Mouse (Mus musculus): ENCODE data around the gene Mcm7.

The Mcm7 gene

DNA sequence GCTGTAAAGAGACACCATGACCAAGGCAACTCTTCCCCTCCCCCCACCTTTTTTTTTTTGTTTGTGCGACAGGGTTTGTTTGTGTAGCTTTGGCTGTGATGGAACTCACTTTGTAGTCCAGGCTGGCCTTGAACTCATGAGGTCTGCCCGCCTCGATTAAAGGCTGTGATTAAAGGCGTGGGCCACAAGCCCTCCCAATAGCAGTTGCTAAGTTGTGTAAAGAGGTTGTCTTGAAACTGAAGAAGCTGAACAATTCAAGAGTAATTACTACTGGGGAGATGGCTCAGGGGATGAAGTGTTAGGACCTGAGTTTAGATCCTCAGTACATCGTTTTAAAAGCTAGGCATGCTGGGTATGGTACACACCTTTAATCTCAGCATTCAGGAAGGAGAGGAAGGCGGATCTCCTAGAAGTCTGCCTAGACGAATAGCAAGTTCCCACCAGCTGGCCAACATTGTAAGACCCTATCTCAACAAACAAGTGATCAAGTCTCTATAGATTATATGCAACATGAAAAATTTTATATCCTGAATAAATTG is 11.9 kb downstream of the Mcm7 start:
- no peak for ATAC-seq (ENCODE audit: insufficient number of reproducible peaks, low FRiP score, low TSS enrichment)

DNA sequence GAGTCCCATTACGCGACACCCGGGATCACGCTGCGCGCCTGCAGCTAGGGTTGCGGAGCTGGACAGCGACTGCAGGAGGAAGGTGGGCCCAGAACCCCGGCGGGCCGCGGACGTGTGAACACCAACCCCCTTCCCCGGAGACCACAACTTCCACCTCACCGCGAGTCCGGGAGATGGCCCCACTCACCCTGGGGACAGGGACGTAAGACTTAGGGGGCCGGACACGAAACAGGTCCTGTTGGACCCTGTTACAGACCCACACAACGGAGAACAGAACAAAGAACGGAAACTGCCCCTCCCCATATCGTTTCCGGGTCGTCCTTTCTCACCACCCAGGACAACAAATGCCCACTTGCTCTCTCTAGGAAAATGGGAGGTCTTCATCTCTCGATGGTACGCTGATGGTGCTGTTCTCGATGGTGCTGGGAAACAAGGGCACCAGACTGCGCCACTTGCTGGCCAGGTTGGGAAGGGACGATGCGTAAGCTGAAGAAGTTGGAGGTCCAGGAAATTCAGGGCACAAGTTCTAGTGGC is 16.7 kb downstream of the Mcm7 start, which contains the start of gene Zfp113:
TSS of gene Zfp113 (minus strand) at position 302 of the 534 bp plus-strand sequence.
- ATAC-seq (ENCODE audit: insufficient number of reproducible peaks, low FRiP score, low TSS enrichment) = peak; percentile 98

DNA sequence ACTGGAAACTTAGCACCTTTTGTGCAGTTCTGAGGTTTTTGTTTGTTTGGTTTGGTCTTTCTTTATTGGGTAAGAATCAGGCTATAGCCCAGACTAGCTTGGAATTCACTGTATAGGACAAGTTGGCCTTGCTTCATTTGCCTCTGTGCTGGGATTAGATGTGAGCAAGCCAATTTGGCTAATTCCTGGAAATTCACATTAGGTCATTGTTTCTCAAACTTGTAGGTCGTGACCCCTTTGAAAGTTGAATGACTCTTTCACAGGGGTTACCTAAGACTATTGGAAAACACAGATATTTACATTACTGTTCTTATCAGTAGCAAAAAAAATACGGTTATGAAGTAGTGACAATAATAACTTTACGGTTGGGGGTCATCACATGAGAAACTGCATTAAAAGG is 17.8 kb downstream of the Mcm7 start:
- ATAC-seq (ENCODE audit: insufficient number of reproducible peaks, low FRiP score, low TSS enrichment) = no peak

DNA sequence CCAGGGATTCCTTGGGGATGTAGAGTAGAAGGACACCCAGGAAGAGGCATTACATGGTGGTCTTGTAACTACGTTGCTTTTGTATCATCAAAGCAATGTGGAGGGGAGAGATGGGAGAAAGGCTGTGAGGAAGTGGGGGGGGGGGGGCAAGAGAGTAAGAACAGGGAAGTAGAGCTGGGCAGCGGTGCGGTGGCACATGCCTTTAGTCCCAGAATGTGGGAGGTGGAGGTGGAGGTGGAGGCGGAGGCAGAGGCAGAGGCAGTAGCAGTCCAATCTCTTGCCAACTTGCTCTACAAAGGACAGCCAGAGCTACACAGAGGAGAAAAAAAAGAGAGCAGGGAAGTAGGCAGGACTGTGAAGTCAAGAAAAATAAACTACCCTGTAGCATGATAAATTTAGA is 33.6 kb downstream of the Mcm7 start:
- ATAC-seq (ENCODE audit: insufficient number of reproducible peaks, low FRiP score, low TSS enrichment) = no peak

DNA sequence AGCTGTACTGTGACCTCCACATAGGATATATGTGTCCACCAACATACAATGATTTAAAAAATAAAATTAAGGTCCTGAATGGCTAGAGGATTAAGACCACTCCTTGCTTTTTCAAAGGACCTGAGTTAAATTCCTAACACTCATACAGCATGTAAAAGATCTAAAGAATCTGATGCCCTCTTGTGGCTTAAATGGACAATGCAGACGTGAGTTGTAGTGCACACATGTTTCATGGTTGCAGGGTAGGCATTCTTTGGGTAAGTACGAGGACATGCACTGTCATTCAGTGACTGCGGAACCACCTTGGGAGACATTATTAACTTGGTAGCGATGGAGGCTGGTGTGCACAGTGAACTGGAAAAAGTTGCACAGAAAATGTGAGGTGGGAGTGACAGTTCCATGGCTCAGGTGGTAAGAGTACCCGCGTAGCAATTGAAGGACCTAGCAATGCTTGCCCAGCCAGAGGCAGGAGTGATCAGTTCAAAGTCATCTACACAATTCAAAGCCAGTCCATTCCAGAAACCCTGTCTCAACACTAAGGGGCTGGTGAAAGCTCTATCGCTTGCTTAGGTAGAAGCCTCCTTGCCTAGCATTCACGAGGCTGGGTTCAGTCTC is 34.2 kb downstream of the Mcm7 start:
- ATAC-seq (ENCODE audit: insufficient number of reproducible peaks, low FRiP score, low TSS enrichment) = no peak

DNA sequence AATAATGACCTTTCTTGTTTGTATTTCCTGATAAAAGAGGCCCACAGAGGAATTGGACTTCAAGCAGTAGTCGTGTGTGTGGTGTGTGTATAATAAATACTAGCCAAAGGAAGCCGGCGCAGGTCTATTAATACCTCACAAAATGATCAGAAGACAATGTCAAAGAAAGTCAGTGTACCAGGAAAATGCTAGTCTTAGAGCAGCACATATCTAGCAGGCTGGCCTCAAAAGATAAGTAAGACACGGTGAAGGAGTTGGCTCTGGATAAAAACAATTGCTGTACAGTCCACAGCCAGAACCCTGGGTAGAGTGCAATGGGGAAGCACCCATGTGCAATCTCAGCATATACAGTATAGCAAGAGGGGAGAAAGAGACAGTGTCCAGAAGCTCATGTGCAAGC is 35.0 kb downstream of the Mcm7 start:
- no peak for ATAC-seq (ENCODE audit: insufficient number of reproducible peaks, low FRiP score, low TSS enrichment)

DNA sequence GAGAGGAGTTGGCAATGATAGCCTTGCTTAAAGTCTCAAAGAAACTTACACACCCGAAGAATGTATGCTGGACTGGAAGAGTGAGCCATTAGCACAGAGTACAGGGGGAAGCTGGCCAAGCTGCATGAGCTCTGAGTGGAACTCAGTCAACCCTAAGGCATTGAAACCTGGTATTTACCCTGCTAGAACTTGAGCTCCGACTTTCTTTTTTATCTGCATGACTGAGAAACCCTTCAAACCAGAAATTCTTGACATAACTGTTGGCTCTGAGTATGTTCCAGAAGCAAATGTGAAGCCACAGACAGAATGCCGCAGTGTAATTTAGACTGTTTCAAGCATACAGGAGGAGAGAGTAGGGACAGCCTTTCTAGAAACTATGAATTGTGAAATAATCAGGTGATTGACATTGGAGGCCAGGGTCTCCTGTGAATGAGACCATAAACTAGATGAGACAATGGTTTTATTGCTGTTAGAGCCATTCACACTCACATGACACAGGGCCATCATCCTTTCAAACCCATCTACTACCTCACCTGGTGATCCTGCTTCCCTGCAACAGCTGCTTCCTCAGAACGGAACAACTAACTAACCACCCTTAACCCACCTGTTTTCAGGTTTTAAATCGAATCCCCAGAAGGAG is 39.7 kb downstream of the Mcm7 start:
- no peak for ATAC-seq (ENCODE audit: insufficient number of reproducible peaks, low FRiP score, low TSS enrichment)

DNA sequence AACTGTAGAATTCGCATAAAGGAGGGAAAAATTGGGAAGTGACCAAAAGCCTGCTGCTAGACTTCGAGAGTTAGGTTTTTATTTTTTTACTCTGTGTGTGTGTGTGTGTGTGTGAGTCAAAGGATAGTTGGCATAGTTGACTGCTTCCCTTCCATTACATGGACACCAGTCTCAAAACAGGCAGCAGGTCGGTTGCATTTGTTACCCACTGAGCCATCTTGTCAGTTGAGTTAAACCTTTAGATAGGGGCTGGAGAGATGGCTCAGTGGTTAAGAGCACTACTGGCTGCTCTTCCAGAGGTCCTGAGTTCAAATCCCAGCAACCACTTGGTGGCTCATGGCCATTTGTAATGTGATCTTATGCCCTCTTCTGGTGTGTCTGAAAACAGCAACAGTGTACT is 54.2 kb downstream of the Mcm7 start:
- no peak for ATAC-seq (ENCODE audit: insufficient number of reproducible peaks, low FRiP score, low TSS enrichment)

DNA sequence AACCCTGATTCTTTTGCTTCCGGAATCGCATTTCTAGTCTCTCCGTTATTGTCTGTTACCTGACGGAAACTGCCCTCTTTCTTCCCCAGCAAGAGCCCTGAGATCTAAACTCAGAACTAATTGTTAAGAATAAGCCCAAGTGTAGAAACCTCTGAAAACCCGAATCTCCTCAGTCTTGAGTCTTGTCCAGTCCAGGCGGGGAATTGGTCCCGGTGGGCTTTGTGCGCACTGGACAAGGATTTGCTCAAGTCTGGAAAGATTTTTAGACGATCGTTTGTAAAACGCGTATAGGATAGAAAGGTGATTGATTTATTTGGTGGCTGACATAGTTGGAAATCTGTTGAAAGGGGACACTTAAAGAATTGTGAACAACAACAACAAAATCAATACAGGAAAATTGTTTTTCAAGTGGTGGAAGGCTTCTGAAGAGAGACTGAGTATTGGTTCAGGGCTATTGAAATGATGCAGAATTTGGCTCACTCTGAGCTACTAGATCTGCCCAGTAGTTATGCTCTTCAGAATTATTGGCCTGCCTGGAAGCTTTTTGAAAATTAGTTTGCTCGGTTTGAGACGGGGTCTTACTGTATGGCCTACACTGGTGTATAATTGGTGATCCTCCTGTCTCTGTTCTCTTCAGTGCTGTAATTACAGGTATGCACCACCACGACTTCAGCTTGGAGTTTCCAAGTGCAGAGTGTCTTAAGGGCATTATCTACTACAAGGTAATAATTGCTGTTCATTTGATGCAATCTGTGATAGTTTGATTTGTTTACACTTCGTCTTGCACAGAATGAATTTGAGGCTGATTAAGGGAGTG is 54.8 kb downstream of the Mcm7 start:
- no peak for ATAC-seq (ENCODE audit: insufficient number of reproducible peaks, low FRiP score, low TSS enrichment)

DNA sequence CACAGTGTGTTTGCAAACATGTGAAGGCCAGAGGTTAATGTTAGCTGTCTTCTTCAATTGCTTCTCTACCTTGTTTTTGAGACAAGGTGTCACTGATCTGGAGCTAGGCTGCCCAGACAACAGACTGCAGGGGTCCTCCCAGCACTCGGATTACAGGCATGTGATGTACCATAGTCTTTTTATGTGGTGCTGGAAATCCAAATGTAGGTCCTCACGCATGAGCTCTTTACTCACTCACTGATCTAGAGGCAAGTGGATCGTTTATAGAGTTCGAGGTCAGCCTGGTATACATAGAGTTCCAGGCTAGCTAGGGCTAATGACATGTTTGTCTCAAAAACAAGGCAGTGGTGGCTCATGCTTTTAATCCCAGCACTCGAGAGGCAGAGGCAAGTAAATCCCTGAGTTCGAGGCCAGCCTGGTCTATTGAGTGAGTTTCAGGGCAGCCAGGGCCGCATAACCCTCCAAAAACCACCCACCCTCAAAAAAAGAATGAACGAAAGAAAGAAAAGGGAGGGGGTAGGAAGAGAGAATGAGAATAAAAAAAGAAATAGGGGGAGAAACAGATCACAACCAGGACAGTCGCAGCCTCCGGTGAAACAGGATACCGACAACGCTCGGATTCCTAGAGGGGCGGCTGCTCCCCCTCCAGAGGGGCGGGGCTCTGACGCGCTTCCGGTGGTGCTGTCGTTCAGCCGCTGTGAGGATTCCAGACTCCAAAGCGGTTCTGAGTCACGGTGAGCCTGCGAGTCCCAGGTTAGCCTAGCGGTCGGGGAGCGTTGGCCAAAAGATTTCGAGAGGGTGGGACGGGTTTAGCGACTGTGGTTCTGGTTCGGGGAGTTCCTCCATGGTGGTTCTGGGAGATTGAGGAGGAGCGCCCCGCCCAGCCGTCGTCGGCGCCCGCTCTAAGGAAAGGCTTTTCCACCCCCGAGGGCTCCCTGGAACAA is 55.7 kb downstream of the Mcm7 start, which contains the start of gene Zscan21:
TSS of gene Zscan21 (plus strand) at position 649 of the 944 bp plus-strand sequence.
- peak; percentile 96 for ATAC-seq (ENCODE audit: insufficient number of reproducible peaks, low FRiP score, low TSS enrichment)

All from cerebellum, adult (tissue).